Mouse (Mus musculus) kidney, postnatal 0 days (tissue): ENCODE results near the gene Cdh4. TPM values are rescaled to one million over a fixed set of nuclear protein-coding genes. Genes with fewer than 3 reads are reported as not detected.
A peak's percentile ranks its signal among the peaks of the same experiment; 100 is the strongest.

Experiments used
- ATAC-seq: fragments of 200-750 bp; cut with Nextera tagmentation; replicated peaks from 2 replicates; pipeline ENCODE4 v1.8.0; 2017; ENCODE audit warnings: low read depth, moderate number of reproducible peaks, moderate TSS enrichment, moderate library complexity; ENCODE audit not compliant: low FRiP score
- DNase-seq: peaks from one replicate; pipeline ENCODE4 v3.0.0-alpha.2; 2016; ENCODE audit warnings: low spot score
- H3K27ac ChIP-seq: fragments of 300-500 bp; sonication (generic); 2 replicates; pipeline ENCODE4 v1.5.1; 2014; ENCODE audit warnings: mild to moderate bottlenecking
- H3K27me3 ChIP-seq: fragments of 300-500 bp; sonication (generic); 2 replicates; pipeline ENCODE4 v1.6.1; 2014; ENCODE audit warnings: low read length, mixed read lengths; ENCODE audit not compliant: insufficient read depth
- H3K36me3 ChIP-seq: fragments of 300-500 bp; sonication (generic); 2 replicates; pipeline ENCODE4 v1.6.1; 2014; ENCODE audit warnings: low read length, mixed read lengths; ENCODE audit not compliant: insufficient read depth
- H3K4me1 ChIP-seq: fragments of 300-500 bp; sonication (generic); replicated peaks from 2 replicates; pipeline ENCODE4 v1.6.1; 2014; ENCODE audit warnings: antibody characterized with exemption, low read length, mixed read lengths; ENCODE audit not compliant: insufficient read depth
- H3K4me2 ChIP-seq: fragments of 300-500 bp; sonication (generic); 2 replicates; pipeline ENCODE4 v1.6.1; 2014; ENCODE audit warnings: mild to moderate bottlenecking, low read length, moderate library complexity, mixed read lengths
- H3K4me3 ChIP-seq: fragments of 300-500 bp; sonication (generic); replicated peaks from 2 replicates; pipeline ENCODE4 v1.5.1; 2014; ENCODE audit warnings: low read depth, low read length
- H3K9ac ChIP-seq: fragments of 300-500 bp; sonication (generic); 2 replicates; pipeline ENCODE4 v1.6.1; 2014; ENCODE audit warnings: low read depth, low read length
- H3K9me3 ChIP-seq: fragments of 300-500 bp; sonication (generic); replicated peaks from 2 replicates; pipeline ENCODE4 v1.6.1; 2016; ENCODE audit warnings: low read length, inconsistent platforms, mixed read lengths
- CTCF ChIP-seq: IDR thresholded peaks from 2 replicates; pipeline ENCODE4 v1.5.1; 2016; ENCODE audit warnings: antibody characterized with exemption, low read depth, mild to moderate bottlenecking, moderate library complexity
- WGBS: fragments of 180-500 bp; shearing (Covaris S2); extraction: QIAGEN DNeasy Blood & Tissue Kit; methylation state at CpG from one replicate; pipeline ENCODE4 v1.1.7; 2014; 5-methylcytosine and 5-hydroxymethylcytosine counted together
- polyA plus RNA-seq: library from polyadenylated mRNA; unstranded; fragments of >200 nt; fragmentation: Nextera tagmentation; extraction: Ambion mirVana; gene quantifications from 2 replicates; pipeline ENCODE4 v1.2.1, GENCODE M21; 2015

Cdh4 gene
- polyA plus RNA-seq, 1 experiment from 2014 or later, result 11.5 TPM

GRCm38 (mm10) chr2:179459196-179459595 is 17.0 kb downstream of the Cdh4 start:
- H3K27ac ChIP-seq, result no peak overlapping the region
- no peak for TF ChIP-seq CTCF
- H3K4me2 ChIP-seq, result no peak overlapping the region
- 86% methylated on average over 4 of the region's 4 CpGs for WGBS
- H3K9ac ChIP-seq, result no peak overlapping the region
- no peaks in the 10 kb centered on the region for H3K36me3 ChIP-seq
- H3K9me3 ChIP-seq, result peaks cover 43% of the 10 kb centered on the region
- H3K4me1 ChIP-seq, result no peaks in the 10 kb centered on the region
- H3K4me3 ChIP-seq, result no peak overlapping the region
- ATAC-seq, result no peak
- no peaks in the 10 kb centered on the region for H3K27me3 ChIP-seq
- no peak for DNase-seq

DNA sequence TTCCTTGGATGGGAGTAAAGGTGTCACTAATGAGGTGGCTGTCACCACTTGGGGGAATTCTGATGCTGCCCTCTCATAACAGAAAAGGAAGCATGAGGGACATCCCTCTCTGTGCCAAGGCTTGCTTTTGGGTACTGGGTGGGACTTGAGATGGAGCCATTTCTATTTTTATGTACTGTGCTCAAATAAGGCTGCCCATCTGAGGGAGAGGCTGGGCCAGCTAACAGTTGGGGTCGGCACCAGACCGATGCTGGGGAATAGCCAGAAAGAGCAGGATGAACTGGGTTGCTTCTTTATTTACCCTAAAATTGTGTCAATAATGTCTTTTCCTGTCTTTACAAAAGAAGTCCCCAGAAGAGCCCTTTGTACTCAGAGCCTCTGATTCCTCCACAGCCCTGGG is 17.4 kb downstream of the Cdh4 start:
- H3K27me3 ChIP-seq, result no peaks in the 10 kb centered on the region
- H3K4me3 ChIP-seq, result no peak overlapping the region
- no peak overlapping the region for H3K4me2 ChIP-seq
- H3K36me3 ChIP-seq, result no peaks in the 10 kb centered on the region
- DNase-seq, result no peak
- TF ChIP-seq CTCF, result no peak
- WGBS, result 100% methylated on average over 2 of the region's 2 CpGs
- ATAC-seq, result no peak
- H3K4me1 ChIP-seq, result no peaks in the 10 kb centered on the region
- H3K27ac ChIP-seq, result no peak overlapping the region
- no peak overlapping the region for H3K9ac ChIP-seq
- H3K9me3 ChIP-seq, result peaks cover 44% of the 10 kb centered on the region

- ATAC-seq (no peak), DNase-seq (no peak)
- H3K9ac ChIP-seq, result no peak overlapping the region
- H3K27me3 ChIP-seq, result no peaks in the 10 kb centered on the region
- no peak overlapping the region for H3K4me3 ChIP-seq
- no peaks in the 10 kb centered on the region for H3K4me1 ChIP-seq
- no peak overlapping the region for H3K4me2 ChIP-seq
- WGBS, result 91% methylated on average over 4 of the region's 4 CpGs
- no peaks in the 10 kb centered on the region for H3K36me3 ChIP-seq
- no peak for TF ChIP-seq CTCF
- peaks cover 44% of the 10 kb centered on the region for H3K9me3 ChIP-seq
- no peak overlapping the region for H3K27ac ChIP-seq
Measured at GRCm38 (mm10) chr2:179463514-179463913, 21.3 kb downstream of the Cdh4 start.

- ATAC-seq (no peak; the same call in 1 of the 2 replicates), DNase-seq (peak; percentile 18)
- Histone ChIP-seq H3K9me3 (peaks cover 17% of the 10 kb centered on the region), H3K27me3 (no peaks in the 10 kb centered on the region), H3K4me3 (no peak overlapping the region), H3K9ac (no peak overlapping the region), H3K36me3 (no peaks in the 10 kb centered on the region), H3K27ac (no peak overlapping the region), H3K4me2 (no peak overlapping the region), H3K4me1 (no peaks in the 10 kb centered on the region)
- TF ChIP-seq CTCF, result no peak
- WGBS, result 73% methylated on average over 8 of the region's 8 CpGs
Measured at GRCm38 (mm10) chr2:179467839-179468445, 25.7 kb downstream of the Cdh4 start.

- Histone ChIP-seq H3K27ac (no peak overlapping the region), H3K4me3 (no peak overlapping the region), H3K9me3 (no peaks in the 10 kb centered on the region), H3K9ac (no peak overlapping the region), H3K4me2 (no peak overlapping the region), H3K4me1 (no peaks in the 10 kb centered on the region), H3K36me3 (no peaks in the 10 kb centered on the region), H3K27me3 (no peaks in the 10 kb centered on the region)
- 81% methylated on average over 6 of the region's 6 CpGs for WGBS
- no peak for TF ChIP-seq CTCF
- peak; percentile 40 for DNase-seq
- ATAC-seq, result no peak
Measured at GRCm38 (mm10) chr2:179476622-179477021, 34.4 kb downstream of the Cdh4 start.

GRCm38 (mm10) chr2:179480800-179481200 is 38.6 kb downstream of the Cdh4 start:
- Histone ChIP-seq H3K9me3 (no peaks in the 10 kb centered on the region), H3K4me1 (no peaks in the 10 kb centered on the region), H3K9ac (no peak overlapping the region), H3K4me3 (no peak overlapping the region), H3K4me2 (no peak overlapping the region), H3K27ac (no peak overlapping the region), H3K27me3 (no peaks in the 10 kb centered on the region), H3K36me3 (no peaks in the 10 kb centered on the region)
- ATAC-seq, result no peak
- DNase-seq, result no peak
- 78% methylated on average over 5 of the region's 5 CpGs for WGBS
- no peak for TF ChIP-seq CTCF

DNA sequence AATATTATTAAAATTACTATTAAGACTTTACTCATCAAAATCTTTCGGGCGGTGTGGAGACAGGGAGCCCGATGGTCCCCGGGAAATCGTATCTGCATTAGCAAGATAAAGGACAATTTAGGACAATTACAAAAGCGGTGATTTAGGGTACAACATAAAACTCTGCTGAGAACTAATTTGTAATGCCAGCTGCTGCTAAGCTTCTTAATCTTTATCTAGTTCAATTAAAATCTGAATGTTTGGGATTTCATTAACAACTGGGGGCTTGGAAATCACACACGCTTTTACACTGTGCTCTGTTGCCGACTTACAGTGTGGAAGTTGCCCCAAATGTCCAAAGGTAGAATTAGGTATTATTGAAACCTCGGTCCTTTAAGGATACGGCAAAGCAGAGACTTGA is 39.1 kb downstream of the Cdh4 start:
- ATAC-seq, result no peak
- H3K9ac ChIP-seq, result no peak overlapping the region
- no peak overlapping the region for H3K4me3 ChIP-seq
- TF ChIP-seq CTCF, result no peak
- no peaks in the 10 kb centered on the region for H3K27me3 ChIP-seq
- H3K27ac ChIP-seq, result no peak overlapping the region
- no peaks in the 10 kb centered on the region for H3K36me3 ChIP-seq
- DNase-seq, result no peak
- no peaks in the 10 kb centered on the region for H3K4me1 ChIP-seq
- no peaks in the 10 kb centered on the region for H3K9me3 ChIP-seq
- H3K4me2 ChIP-seq, result no peak overlapping the region
- 87% methylated on average over 10 of the region's 10 CpGs for WGBS
